Mouse (Mus musculus): ENCODE data around the gene Utp3. TPM values are rescaled to one million over a fixed set of nuclear protein-coding genes. Genes with fewer than 3 reads are reported as not detected.

Gene Utp3
- polyA plus RNA-seq, 1 experiment: 25.1 TPM

DNA sequence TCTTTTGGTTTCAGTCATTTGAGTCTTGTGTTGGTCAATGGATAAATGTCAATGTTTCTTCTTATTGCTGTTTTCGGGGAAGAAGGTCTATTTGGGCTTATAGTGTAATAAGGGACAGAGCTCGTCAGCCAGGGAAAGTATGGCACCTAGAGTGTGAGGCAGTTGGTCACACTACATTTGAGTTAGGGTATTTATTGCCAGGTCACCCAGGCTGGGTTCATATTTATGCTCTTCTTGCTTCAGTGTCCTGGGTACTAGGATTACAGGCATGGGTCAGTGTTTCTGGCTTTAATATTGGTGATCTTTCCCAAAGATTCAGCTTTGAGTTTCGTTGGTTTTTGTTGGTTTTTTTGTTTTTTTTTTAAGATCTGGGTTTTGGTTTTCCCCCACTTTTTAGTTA, 48.5 kb downstream of the Utp3 start:
- TF ChIP-seq POLR2A (IDR thresholded peaks at IDR 0.05; ENCODE audit: extremely low read depth, insufficient read depth, low read length) (no peak), CTCF (IDR thresholded peaks at IDR 0.05; ENCODE audit: extremely low read depth, insufficient read depth, low read length) (no peak)
- Histone ChIP-seq H3K27ac (ENCODE audit: insufficient read depth, low read length) (no peak overlapping the region), H3K4me3 (ENCODE audit: insufficient read depth, low read length) (no peak overlapping the region)

GRCm38 (mm10) chr5:88604046-88604445, 49.8 kb downstream of the Utp3 start:
- Histone ChIP-seq H3K4me1 (ENCODE audit: control insufficient read depth, insufficient read depth, low read length) (peaks cover 4% of the 10 kb centered on the region), H3K4me3 (ENCODE audit: insufficient read depth, low read length) (no peak overlapping the region), H3K27ac (ENCODE audit: insufficient read depth, low read length) (no peak overlapping the region)
- no peak for TF ChIP-seq CTCF (IDR thresholded peaks at IDR 0.05; ENCODE audit: extremely low read depth, insufficient read depth, low read length)
- no peak for TF ChIP-seq POLR2A (IDR thresholded peaks at IDR 0.05; ENCODE audit: extremely low read depth, insufficient read depth, low read length)

More for the DNA sequence above, 48.5 kb downstream of the Utp3 start:
- peaks cover 6% of the 10 kb centered on the region for H3K4me1 ChIP-seq (ENCODE audit: control insufficient read depth, insufficient read depth, low read length)

DNA sequence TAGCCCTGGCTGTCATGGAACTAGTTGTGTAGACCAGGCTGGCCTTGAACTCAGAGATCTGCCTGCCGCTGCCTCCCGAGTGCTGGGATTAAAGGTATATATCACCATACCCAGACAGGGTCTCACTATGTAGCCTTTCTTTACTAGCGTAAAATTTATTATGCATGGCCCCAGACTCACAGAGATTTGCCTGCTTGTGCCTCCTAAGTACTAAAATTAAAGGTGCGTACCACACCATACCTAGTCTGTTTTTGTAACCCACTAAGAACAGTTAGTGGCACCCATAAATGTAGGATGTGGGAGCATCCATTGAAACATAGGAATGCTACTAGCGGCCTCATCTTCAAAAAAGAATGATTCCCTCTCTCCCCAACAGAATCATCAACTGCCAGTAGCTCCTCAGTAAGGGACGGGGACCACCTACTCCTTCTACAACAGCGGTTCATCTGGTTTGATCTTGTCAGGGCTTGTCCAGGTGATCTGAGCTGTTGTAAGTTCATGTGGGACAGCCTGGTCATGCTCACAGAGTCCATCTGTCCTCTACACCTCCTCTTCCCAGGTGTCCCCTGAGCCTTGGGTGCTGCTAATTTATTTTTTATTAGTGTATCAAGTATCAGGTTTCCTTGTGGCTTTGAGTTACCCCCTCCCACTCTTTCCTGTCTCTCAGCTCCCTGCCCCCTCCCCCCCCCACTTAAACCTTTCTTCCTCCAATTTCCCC, 50.5 kb downstream of the Utp3 start:
- no peak for TF ChIP-seq CTCF (IDR thresholded peaks at IDR 0.05; ENCODE audit: extremely low read depth, insufficient read depth, low read length)
- no peak for TF ChIP-seq POLR2A (IDR thresholded peaks at IDR 0.05; ENCODE audit: extremely low read depth, insufficient read depth, low read length)
- Histone ChIP-seq H3K27ac (ENCODE audit: insufficient read depth, low read length) (no peak overlapping the region), H3K4me3 (ENCODE audit: insufficient read depth, low read length) (no peak overlapping the region), H3K4me1 (ENCODE audit: control insufficient read depth, insufficient read depth, low read length) (peaks cover 2% of the 10 kb centered on the region)

Other genes starting within 250 kb of the Utp3 start
- not detected in 2 replicates for gene Prol1, start 237.2 kb upstream of the Utp3 start, polyA plus RNA-seq (2012; rRNA removed)
- gene Amtn, start 178.4 kb upstream of the Utp3 start, polyA plus RNA-seq (2012; rRNA removed): not detected in 2 replicates
- gene Ambn, start 98.5 kb upstream of the Utp3 start, polyA plus RNA-seq (2012; rRNA removed): not detected in 2 replicates
- not detected in 2 replicates for gene Enam, start 66.5 kb upstream of the Utp3 start, polyA plus RNA-seq (2012; rRNA removed)
- 1.4 and 1.9 TPM in 2 replicates for gene Jchain, start 26.6 kb upstream of the Utp3 start, polyA plus RNA-seq (2012; rRNA removed)
- gene Rufy3, start 10.6 kb downstream of the Utp3 start, polyA plus RNA-seq (2012; rRNA removed): 102 and 103 TPM in 2 replicates
- 80.1 and 80.6 TPM in 2 replicates for gene Grsf1, start 121.7 kb downstream of the Utp3 start, polyA plus RNA-seq (2012; rRNA removed)
- gene Mob1b, start 166.4 kb downstream of the Utp3 start, polyA plus RNA-seq (2012; rRNA removed): 11.4 and 11.9 TPM in 2 replicates
- 15.7 and 16.6 TPM in 2 replicates for gene Dck, start 210.5 kb downstream of the Utp3 start, polyA plus RNA-seq (2012; rRNA removed)

Data from cortical plate, adult 2 months (tissue).